Mouse (Mus musculus): ENCODE measurements around the gene Speg. TPM values are rescaled to one million over a fixed set of nuclear protein-coding genes. Genes with fewer than 3 reads are reported as not detected.

Gene Speg
- polyA plus RNA-seq, 1 experiment from 2014 or later, result 15.6 TPM

DNA sequence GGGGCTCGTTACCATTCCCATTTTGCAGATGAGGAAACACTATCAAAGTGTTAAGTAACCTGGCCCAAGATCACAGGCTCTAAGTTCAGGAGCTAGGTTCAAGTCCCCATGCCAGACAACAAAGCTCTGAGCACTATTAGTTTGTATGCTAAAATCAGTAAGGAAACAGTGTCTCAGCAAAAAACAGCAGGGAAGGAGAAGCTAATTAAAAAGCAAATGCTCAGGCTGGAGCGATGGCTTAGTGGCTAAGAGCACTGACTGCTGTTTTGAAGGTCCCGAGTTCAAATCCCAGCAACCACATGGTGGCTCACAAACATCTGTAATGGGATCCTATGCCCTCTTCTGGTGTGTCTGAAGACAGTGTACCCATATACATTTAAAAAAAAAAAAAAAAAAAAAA lies 37.1 kb downstream of the Speg start:
- H3K27ac ChIP-seq (replicated peaks; ENCODE audit: low read depth, low read length), result no peak overlapping the region
- ATAC-seq (ENCODE audit: low FRiP score, low TSS enrichment) (no peak), DNase-seq (no peak)
- WGBS, result 93% methylated on average over 3 of the region's 3 CpGs
- H3K36me3 ChIP-seq (ENCODE audit: control insufficient read depth, insufficient read depth, low read length), result peaks cover 17% of the 10 kb centered on the region
- no peaks in the 10 kb centered on the region for H3K4me1 ChIP-seq (ENCODE audit: control insufficient read depth, insufficient read depth, low read length)
- H3K27me3 ChIP-seq (ENCODE audit: control insufficient read depth, insufficient read depth, low read length), result no peaks in the 10 kb centered on the region
- no peak overlapping the region for H3K4me3 ChIP-seq (replicated peaks; ENCODE audit: low read depth, low read length)
- H3K9me3 ChIP-seq (ENCODE audit: control insufficient read depth, low read length), result no peaks in the 10 kb centered on the region
- no peak overlapping the region for H3K9ac ChIP-seq (replicated peaks; ENCODE audit: low read length)
- no peak overlapping the region for H3K4me2 ChIP-seq (ENCODE audit: low read length)

DNA sequence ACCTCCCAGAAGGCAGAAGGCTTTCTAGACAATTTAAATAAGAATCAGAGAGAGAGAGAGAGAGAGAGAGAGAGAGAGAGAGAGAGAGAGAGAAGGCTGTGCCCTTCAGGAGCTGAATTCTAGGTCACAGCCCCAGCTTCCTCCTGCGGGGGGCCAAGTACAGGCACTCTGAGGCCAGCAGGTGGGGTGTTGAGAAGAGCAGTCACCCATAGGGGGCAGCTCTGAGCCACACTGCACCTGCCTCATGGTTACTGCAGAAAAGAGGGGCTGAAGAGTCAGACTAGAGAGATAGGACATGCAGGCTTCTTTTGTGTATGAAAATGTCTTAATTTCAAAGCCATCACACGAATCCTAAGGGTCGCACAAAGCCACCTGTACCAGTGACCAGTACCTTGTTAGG lies 38.7 kb downstream of the Speg start:
- DNase-seq (peak; percentile 49), ATAC-seq (ENCODE audit: low FRiP score, low TSS enrichment) (no peak)
- Histone ChIP-seq H3K36me3 (ENCODE audit: control insufficient read depth, insufficient read depth, low read length) (peaks cover 8% of the 10 kb centered on the region; the same call in 1 of the 2 replicates), H3K9me3 (ENCODE audit: control insufficient read depth, low read length) (no peaks in the 10 kb centered on the region), H3K27ac (replicated peaks; ENCODE audit: low read depth, low read length) (no peak overlapping the region), H3K4me2 (ENCODE audit: low read length) (no peak overlapping the region), H3K4me3 (replicated peaks; ENCODE audit: low read depth, low read length) (no peak overlapping the region), H3K27me3 (ENCODE audit: control insufficient read depth, insufficient read depth, low read length) (no peaks in the 10 kb centered on the region), H3K9ac (replicated peaks; ENCODE audit: low read length) (no peak overlapping the region), H3K4me1 (ENCODE audit: control insufficient read depth, insufficient read depth, low read length) (no peaks in the 10 kb centered on the region)
- WGBS, result 54% methylated on average over 3 of the region's 3 CpGs

DNA sequence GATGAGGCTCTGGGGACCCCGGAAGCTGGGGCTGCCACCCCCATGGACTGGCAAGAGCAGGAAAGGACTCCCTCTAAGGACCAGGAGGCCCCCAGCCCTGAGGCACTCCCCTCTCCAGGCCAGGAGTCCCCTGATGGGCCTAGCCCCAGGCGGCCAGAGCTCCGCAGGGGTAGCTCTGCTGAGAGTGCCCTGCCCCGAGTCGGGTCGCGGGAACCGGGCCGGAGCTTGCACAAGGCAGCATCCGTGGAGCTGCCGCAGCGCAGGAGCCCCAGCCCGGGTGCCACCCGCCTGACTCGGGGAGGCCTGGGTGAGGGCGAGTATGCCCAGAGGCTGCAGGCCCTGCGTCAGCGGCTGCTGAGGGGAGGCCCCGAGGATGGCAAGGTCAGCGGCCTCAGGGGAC lies 46.7 kb downstream of the Speg start:
- Histone ChIP-seq H3K27ac (replicated peaks; ENCODE audit: low read depth, low read length) (no peak overlapping the region), H3K4me1 (ENCODE audit: control insufficient read depth, insufficient read depth, low read length) (peaks cover 20% of the 10 kb centered on the region), H3K36me3 (ENCODE audit: control insufficient read depth, insufficient read depth, low read length) (no peaks in the 10 kb centered on the region), H3K4me2 (ENCODE audit: low read length) (peak overlapping the region; percentile 58), H3K9ac (replicated peaks; ENCODE audit: low read length) (peak overlapping the region; percentile 40; the same call in 1 of the 2 replicates), H3K4me3 (replicated peaks; ENCODE audit: low read depth, low read length) (peak overlapping the region; percentile 35), H3K9me3 (ENCODE audit: control insufficient read depth, low read length) (no peaks in the 10 kb centered on the region), H3K27me3 (ENCODE audit: control insufficient read depth, insufficient read depth, low read length) (peaks cover 43% of the 10 kb centered on the region)
- ATAC-seq (ENCODE audit: low FRiP score, low TSS enrichment) (peak; percentile 28; the same call in 1 of the 2 replicates), DNase-seq (peak; percentile 30)
- 5% methylated on average over 20 of the region's 20 CpGs for WGBS

DNA sequence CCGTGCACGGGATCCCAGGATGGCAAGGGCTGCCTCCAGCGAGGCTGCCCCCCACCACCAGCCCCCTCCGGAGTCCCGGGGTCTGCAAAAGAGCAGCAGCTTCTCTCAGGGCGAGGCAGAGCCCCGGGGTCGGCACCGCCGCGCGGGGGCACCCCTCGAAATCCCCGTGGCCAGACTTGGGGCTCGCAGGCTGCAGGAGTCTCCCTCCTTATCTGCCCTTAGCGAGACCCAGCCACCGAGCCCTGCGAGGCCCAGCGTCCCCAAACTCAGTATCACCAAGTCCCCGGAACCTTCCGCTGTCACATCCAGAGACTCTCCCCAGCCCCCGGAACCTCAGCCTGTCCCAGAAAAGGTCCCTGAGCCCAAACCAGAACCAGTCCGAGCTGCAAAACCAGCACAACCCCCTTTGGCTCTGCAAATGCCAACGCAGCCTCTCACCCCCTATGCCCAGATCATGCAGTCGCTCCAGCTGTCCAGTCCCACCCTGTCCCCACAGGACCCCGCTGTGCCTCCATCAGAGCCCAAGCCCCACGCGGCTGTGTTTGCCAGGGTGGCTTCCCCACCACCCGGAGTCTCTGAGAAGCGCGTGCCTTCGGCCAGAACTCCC lies 47.2 kb downstream of the Speg start:
- Histone ChIP-seq H3K27ac (replicated peaks; ENCODE audit: low read depth, low read length) (no peak overlapping the region), H3K9ac (replicated peaks; ENCODE audit: low read length) (peak overlapping the region; percentile 40; the same call in 1 of the 2 replicates), H3K4me1 (ENCODE audit: control insufficient read depth, insufficient read depth, low read length) (peaks cover 20% of the 10 kb centered on the region), H3K36me3 (ENCODE audit: control insufficient read depth, insufficient read depth, low read length) (no peaks in the 10 kb centered on the region), H3K27me3 (ENCODE audit: control insufficient read depth, insufficient read depth, low read length) (peaks cover 43% of the 10 kb centered on the region), H3K9me3 (ENCODE audit: control insufficient read depth, low read length) (no peaks in the 10 kb centered on the region), H3K4me2 (ENCODE audit: low read length) (peak overlapping the region; percentile 58), H3K4me3 (replicated peaks; ENCODE audit: low read depth, low read length) (peak overlapping the region; percentile 35)
- ATAC-seq (ENCODE audit: low FRiP score, low TSS enrichment) (0 out of 2 replicates have a peak, but pooled peaks have one; percentile 3), DNase-seq (peak; percentile 12)
- WGBS, result 3% methylated on average over 31 of the region's 32 CpGs

DNA sequence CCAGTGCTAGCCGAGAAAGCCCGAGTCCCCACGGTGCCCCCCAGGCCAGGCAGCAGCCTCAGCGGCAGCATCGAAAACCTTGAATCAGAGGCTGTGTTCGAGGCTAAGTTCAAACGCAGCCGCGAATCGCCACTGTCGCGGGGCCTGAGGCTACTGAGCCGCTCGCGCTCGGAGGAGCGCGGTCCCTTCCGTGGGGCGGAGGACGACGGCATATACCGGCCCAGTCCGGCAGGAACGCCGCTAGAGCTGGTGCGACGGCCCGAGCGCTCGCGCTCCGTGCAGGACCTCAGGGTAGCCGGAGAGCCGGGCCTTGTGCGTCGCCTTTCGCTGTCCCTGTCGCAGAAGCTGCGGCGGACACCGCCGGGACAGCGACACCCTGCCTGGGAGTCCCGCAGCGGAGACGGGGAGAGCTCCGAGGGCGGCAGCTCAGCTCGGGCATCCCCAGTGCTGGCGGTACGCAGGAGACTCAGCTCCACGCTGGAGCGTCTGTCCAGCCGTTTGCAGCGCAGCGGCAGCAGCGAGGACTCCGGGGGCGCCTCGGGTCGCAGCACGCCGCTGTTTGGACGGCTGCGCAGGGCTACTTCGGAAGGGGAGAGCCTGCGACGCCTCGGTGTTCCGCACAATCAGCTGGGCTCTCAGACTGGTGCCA lies 47.9 kb downstream of the Speg start:
- under 1% methylated on average over 71 of the region's 71 CpGs for WGBS
- Histone ChIP-seq H3K27ac (replicated peaks; ENCODE audit: low read depth, low read length) (peak overlapping the region; percentile 49), H3K27me3 (ENCODE audit: control insufficient read depth, insufficient read depth, low read length) (peaks cover 43% of the 10 kb centered on the region), H3K4me3 (replicated peaks; ENCODE audit: low read depth, low read length) (peak overlapping the region; percentile 35), H3K4me1 (ENCODE audit: control insufficient read depth, insufficient read depth, low read length) (peaks cover 20% of the 10 kb centered on the region), H3K9ac (replicated peaks; ENCODE audit: low read length) (peak overlapping the region; percentile 40), H3K9me3 (ENCODE audit: control insufficient read depth, low read length) (no peaks in the 10 kb centered on the region), H3K4me2 (ENCODE audit: low read length) (peak overlapping the region; percentile 58), H3K36me3 (ENCODE audit: control insufficient read depth, insufficient read depth, low read length) (peaks cover 4% of the 10 kb centered on the region; the same call in 1 of the 2 replicates)
- DNase-seq (peak; percentile 68), ATAC-seq (ENCODE audit: low FRiP score, low TSS enrichment) (0 out of 2 replicates have a peak, but pooled peaks have one; percentile 13)

DNA sequence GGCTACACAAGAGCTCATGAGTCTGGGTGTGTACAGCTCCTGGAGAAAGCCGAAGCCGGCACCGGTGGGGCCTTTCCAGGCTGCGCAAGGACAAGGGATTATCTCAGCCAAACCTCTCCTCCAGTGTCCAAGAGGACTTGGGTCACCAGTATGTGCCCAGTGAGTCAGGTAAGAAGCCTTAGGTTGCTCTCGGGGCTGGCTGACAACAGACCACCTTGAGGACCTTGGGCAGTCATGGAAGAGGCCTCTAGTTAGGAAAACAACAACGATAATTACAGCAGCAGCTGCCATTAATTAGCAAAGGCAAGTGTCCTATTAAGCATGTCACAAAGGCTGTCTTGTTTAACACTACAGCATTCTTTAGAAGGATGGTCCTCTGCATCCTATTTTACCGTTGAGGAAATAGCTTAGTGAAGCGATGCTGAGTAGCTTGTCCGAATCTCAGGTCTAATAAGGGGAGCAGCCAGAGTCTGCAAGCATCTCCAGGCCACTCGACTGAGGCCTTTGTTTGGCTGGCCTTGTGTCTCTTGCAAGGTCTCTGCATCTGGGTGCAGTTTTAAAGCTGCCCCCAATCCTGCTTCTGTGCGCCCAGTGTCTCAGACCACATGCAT lies 48.8 kb downstream of the Speg start:
- Histone ChIP-seq H3K4me1 (ENCODE audit: control insufficient read depth, insufficient read depth, low read length) (peaks cover 20% of the 10 kb centered on the region), H3K27ac (replicated peaks; ENCODE audit: low read depth, low read length) (0 out of 2 replicates have a peak overlapping the region, but pooled peaks have one; percentile 49), H3K36me3 (ENCODE audit: control insufficient read depth, insufficient read depth, low read length) (peaks cover 4% of the 10 kb centered on the region; the same call in 1 of the 2 replicates), H3K9ac (replicated peaks; ENCODE audit: low read length) (no peak overlapping the region), H3K4me2 (ENCODE audit: low read length) (peak overlapping the region; percentile 58), H3K9me3 (ENCODE audit: control insufficient read depth, low read length) (no peaks in the 10 kb centered on the region), H3K27me3 (ENCODE audit: control insufficient read depth, insufficient read depth, low read length) (peaks cover 43% of the 10 kb centered on the region), H3K4me3 (replicated peaks; ENCODE audit: low read depth, low read length) (peak overlapping the region; percentile 8; the same call in 1 of the 2 replicates)
- WGBS, result 39% methylated on average over 11 of the region's 11 CpGs
- ATAC-seq (ENCODE audit: low FRiP score, low TSS enrichment) (no peak), DNase-seq (no peak)

DNA sequence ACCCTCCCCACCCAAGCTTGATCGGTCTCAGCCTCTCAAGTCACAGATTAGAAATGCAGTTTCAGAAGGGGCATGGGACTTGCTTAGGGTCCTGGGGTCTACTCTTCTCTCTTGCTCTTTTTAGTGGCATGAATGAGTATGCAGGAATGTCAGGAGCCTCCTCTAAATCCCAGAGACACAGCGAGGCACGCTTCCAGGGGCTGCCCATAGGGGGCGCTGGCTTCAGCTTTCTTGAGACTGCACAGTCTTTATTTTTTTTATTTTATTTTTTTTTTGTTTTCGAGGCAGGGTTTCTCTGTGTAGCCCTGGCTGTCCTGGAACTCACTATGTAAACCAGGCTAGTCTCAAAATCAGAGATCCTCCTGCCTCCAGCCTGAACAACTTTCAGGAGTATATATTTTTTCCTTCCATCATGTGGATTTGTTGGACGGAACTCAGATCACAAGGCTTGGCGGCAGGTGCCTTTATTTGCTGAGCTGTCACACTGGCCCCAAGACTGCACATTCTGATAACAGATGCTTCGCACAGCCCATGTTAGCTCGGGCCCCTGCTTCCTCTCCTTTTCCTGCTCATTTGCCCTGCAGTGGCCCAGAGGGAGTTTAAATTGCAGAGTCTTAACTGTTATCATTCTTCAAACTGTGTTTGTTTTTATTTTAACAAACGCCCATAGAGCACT lies 50.8 kb downstream of the Speg start:
- ATAC-seq (ENCODE audit: low FRiP score, low TSS enrichment), result no peak
- no peak overlapping the region for H3K27ac ChIP-seq (replicated peaks; ENCODE audit: low read depth, low read length)
- H3K4me3 ChIP-seq (replicated peaks; ENCODE audit: low read depth, low read length), result no peak overlapping the region
- H3K4me2 ChIP-seq (ENCODE audit: low read length), result no peak overlapping the region
- DNase-seq, result peak; percentile 80
- 39% methylated on average over 10 of the region's 10 CpGs for WGBS
- peaks cover 8% of the 10 kb centered on the region; the same call in 1 of the 2 replicates for H3K36me3 ChIP-seq (ENCODE audit: control insufficient read depth, insufficient read depth, low read length)
- peaks cover 34% of the 10 kb centered on the region for H3K27me3 ChIP-seq (ENCODE audit: control insufficient read depth, insufficient read depth, low read length)
- no peaks in the 10 kb centered on the region for H3K9me3 ChIP-seq (ENCODE audit: control insufficient read depth, low read length)
- no peak overlapping the region for H3K9ac ChIP-seq (replicated peaks; ENCODE audit: low read length)
- peaks cover 20% of the 10 kb centered on the region for H3K4me1 ChIP-seq (ENCODE audit: control insufficient read depth, insufficient read depth, low read length)

DNA sequence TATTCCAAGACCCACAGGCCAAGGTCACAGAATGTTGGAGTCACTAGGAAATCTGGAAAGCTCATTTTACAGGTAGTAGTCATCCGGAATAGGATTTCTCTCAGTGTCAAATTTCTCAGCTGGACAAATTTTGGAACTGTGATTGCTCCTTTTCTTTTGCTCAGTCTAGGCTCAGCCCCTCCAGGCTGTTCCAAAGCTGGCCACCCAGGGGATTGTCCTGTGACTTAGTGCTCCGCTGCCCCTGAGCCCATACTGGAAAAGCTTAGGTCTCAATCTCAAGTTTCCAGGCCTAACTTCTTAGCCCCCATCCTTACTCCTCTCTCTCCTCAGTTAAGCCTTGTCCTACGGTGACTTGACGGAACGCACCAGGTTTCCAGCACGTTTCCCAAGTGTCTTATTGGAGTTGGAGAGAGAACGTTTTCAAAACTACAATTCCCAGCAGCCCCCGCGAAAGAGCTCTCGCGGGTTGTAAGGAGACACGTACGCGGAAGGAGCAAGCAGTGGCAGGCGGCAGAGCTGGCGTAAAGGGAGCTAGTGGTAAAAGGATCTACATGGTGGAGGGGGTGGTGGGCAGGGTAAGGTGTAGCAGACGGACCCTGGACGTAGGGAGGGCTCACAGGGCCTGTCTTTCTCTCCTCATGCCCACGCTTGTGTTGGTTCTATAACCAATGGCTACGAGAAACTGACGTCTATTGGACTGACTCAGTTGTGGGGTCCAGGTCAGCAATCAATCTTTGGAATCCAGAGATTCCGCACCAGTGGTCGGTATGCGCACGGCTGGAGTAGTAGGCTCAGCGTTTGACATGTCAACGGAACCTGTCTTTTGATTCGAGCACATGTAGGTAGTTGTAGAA lies 60.6 kb downstream of the Speg start, which contains the start of gene Gmppa:
Gmppa (plus strand) TSS at position 456 of the 854 bp plus-strand sequence.
- no peaks in the 10 kb centered on the region for H3K9me3 ChIP-seq (ENCODE audit: control insufficient read depth, low read length)
- H3K9ac ChIP-seq (replicated peaks; ENCODE audit: low read length), result peak within 1 kb of the TSS; percentile 67
- DNase-seq, result peak; percentile 94
- peak within 1 kb of the TSS; percentile 56 for H3K4me3 ChIP-seq (replicated peaks; ENCODE audit: low read depth, low read length)
- peak; percentile 85 for ATAC-seq (ENCODE audit: low FRiP score, low TSS enrichment)
- peak within 1 kb of the TSS; percentile 70 for H3K4me2 ChIP-seq (ENCODE audit: low read length)
- H3K27me3 ChIP-seq (ENCODE audit: control insufficient read depth, insufficient read depth, low read length), result no peaks in the 10 kb centered on the region
- H3K36me3 ChIP-seq (ENCODE audit: control insufficient read depth, insufficient read depth, low read length), result no peaks in the 10 kb centered on the region
- H3K4me1 ChIP-seq (ENCODE audit: control insufficient read depth, insufficient read depth, low read length), result peaks cover 14% of the 10 kb centered on the region
- H3K27ac ChIP-seq (replicated peaks; ENCODE audit: low read depth, low read length), result peak within 1 kb of the TSS; percentile 70
- WGBS, result 5% methylated on average over 28 of the region's 28 CpGs

All from midbrain, embryonic 14.5 days (tissue).